Mouse (Mus musculus): Measurements from ENCODE around the gene Bglap2.
"Not testable (repeated sequence)": the region's sequence is repeated elsewhere in the genome, so short reads cannot be mapped to it uniquely, and the experiment has no call there.

Gene Bglap2

GRCm38 (mm10) chr3:88378599-88378998 is at the start of gene Bglap2:
Bglap2 (minus strand) TSS chr3:88378699.
- DNase-seq: not testable (repeated sequence)

- DNase-seq: no peak
Observed at GRCm38 (mm10) chr3:88427342-88427905, 48.9 kb upstream of the Bglap2 start.

- DNase-seq: no peak
Observed at GRCm38 (mm10) chr3:88425708-88426420, 47.4 kb upstream of the Bglap2 start.

- no peak for DNase-seq
Observed at GRCm38 (mm10) chr3:88425330-88425689, 46.8 kb upstream of the Bglap2 start.

GRCm38 (mm10) chr3:88424605-88425329 is 46.3 kb upstream of the Bglap2 start, which contains the start of gene Slc25a44:
Slc25a44 (minus strand) TSS chr3:88425139.
- DNase-seq: peak; percentile 96

GRCm38 (mm10) chr3:88422020-88422720 is 43.7 kb upstream of the Bglap2 start:
- DNase-seq: peak; percentile 34 to 84

- DNase-seq: peak in 1 of 2 experiments; percentile 81
Observed at GRCm38 (mm10) chr3:88420771-88421170, 42.3 kb upstream of the Bglap2 start.

- no peak for DNase-seq
Observed at GRCm38 (mm10) chr3:88418016-88418415, 39.5 kb upstream of the Bglap2 start.

GRCm38 (mm10) chr3:88415668-88416067 is 37.2 kb upstream of the Bglap2 start:
- no peak for DNase-seq

GRCm38 (mm10) chr3:88412636-88413035 is 34.1 kb upstream of the Bglap2 start:
- DNase-seq: no peak

GRCm38 (mm10) chr3:88411681-88412080 is 33.2 kb upstream of the Bglap2 start:
- DNase-seq: no peak

GRCm38 (mm10) chr3:88410645-88411031 is 32.1 kb upstream of the Bglap2 start:
- DNase-seq: peak in 1 of 2 experiments; percentile 58

- peak; percentile 96 to 98 for DNase-seq
Observed at GRCm38 (mm10) chr3:88409741-88410644, 31.5 kb upstream of the Bglap2 start, which contains the start of gene Pmf1. Pmf1 (minus strand) TSS chr3:88410331.

- DNase-seq: peak in 1 of 2 experiments; percentile 42
Observed at GRCm38 (mm10) chr3:88408953-88409352, 30.5 kb upstream of the Bglap2 start.

- peak in 1 of 2 experiments; percentile 10 for DNase-seq
Observed at GRCm38 (mm10) chr3:88407529-88407928, 29.0 kb upstream of the Bglap2 start.

GRCm38 (mm10) chr3:88407090-88407489 is 28.6 kb upstream of the Bglap2 start:
- peak; percentile 71 to 72 for DNase-seq

- DNase-seq: peak in 1 of 2 experiments; percentile 15
Observed at GRCm38 (mm10) chr3:88403522-88404230, 25.2 kb upstream of the Bglap2 start.

GRCm38 (mm10) chr3:88398666-88399065 is 20.2 kb upstream of the Bglap2 start:
- DNase-seq: no peak

- no peak for DNase-seq
Observed at GRCm38 (mm10) chr3:88395742-88396141, 17.2 kb upstream of the Bglap2 start.

- no peak for DNase-seq
Observed at GRCm38 (mm10) chr3:88395288-88395687, 16.8 kb upstream of the Bglap2 start.

- DNase-seq: no peak
Observed at GRCm38 (mm10) chr3:88393776-88394375, 15.4 kb upstream of the Bglap2 start.
